Mouse (Mus musculus): Measurements from ENCODE around the gene Abcc6. TPM values are rescaled to one million over a fixed set of nuclear protein-coding genes. Genes with fewer than 3 reads are reported as not detected.
A peak's percentile ranks its signal among the peaks of the same experiment; 100 is the strongest.

Gene Abcc6
- polyA plus RNA-seq, 2 experiments, result 4.1 to 12.0 TPM

GRCm38 (mm10) chr7:46061614-46062013 lies 31.5 kb upstream of the Abcc6 start:
- Histone ChIP-seq H3K9ac (replicated peaks) (no peak overlapping the region), H3K36me3 (replicated peaks; ENCODE audit: control insufficient read depth, insufficient read depth, low read depth) (peaks cover 9% of the 10 kb centered on the region), H3K4me2 (ENCODE audit: low read depth) (no peak overlapping the region), H3K9me3 (ENCODE audit: control insufficient read depth, low read length) (no peaks in the 10 kb centered on the region), H3K4me1 (replicated peaks; ENCODE audit: control insufficient read depth in 2 of 2, insufficient read depth in 2 of 2, low read length in 1 of 2) (no peaks in the 10 kb centered on the region), H3K27ac (no peak overlapping the region), H3K4me3 (ENCODE audit: insufficient read depth in 1 of 2, low read depth in 2 of 2, low read length in 2 of 2) (no peak overlapping the region), H3K27me3 (ENCODE audit: control insufficient read depth, insufficient read depth, low read length) (no peaks in the 10 kb centered on the region)
- TF ChIP-seq EP300 (IDR thresholded peaks at IDR 0.05; ENCODE audit: low read depth) (no peak), CTCF (IDR thresholded peaks at IDR 0.05; ENCODE audit: low read depth) (no peak)
- no peak for DNase-seq (ENCODE audit: low read depth in 3 of 3, low spot score in 3 of 3)
- no peak for ATAC-seq (ENCODE audit: insufficient read depth)
- 78% methylated on average over 16 of the region's 16 CpGs for WGBS (ENCODE audit: insufficient replicate concordance)

GRCm38 (mm10) chr7:46060688-46061087 lies 30.6 kb upstream of the Abcc6 start:
- TF ChIP-seq CTCF (IDR thresholded peaks at IDR 0.05; ENCODE audit: low read depth) (no peak), EP300 (IDR thresholded peaks at IDR 0.05; ENCODE audit: low read depth) (no peak)
- Histone ChIP-seq H3K4me3 (ENCODE audit: insufficient read depth in 1 of 2, low read depth in 2 of 2, low read length in 2 of 2) (no peak overlapping the region), H3K9me3 (ENCODE audit: control insufficient read depth, low read length) (no peaks in the 10 kb centered on the region), H3K36me3 (replicated peaks; ENCODE audit: control insufficient read depth, insufficient read depth, low read depth) (peaks cover 9% of the 10 kb centered on the region), H3K27me3 (ENCODE audit: control insufficient read depth, insufficient read depth, low read length) (no peaks in the 10 kb centered on the region), H3K27ac (no peak overlapping the region), H3K9ac (replicated peaks) (no peak overlapping the region), H3K4me2 (ENCODE audit: low read depth) (no peak overlapping the region), H3K4me1 (replicated peaks; ENCODE audit: control insufficient read depth in 2 of 2, insufficient read depth in 2 of 2, low read length in 1 of 2) (no peaks in the 10 kb centered on the region)
- no peak for ATAC-seq (ENCODE audit: insufficient read depth)
- WGBS (ENCODE audit: insufficient replicate concordance), result 82% methylated on average over 8 of the region's 8 CpGs
- DNase-seq (ENCODE audit: low read depth in 3 of 3, low spot score in 3 of 3), result no peak

GRCm38 (mm10) chr7:46058882-46059281 lies 28.8 kb upstream of the Abcc6 start:
- Histone ChIP-seq H3K9ac (replicated peaks) (no peak overlapping the region), H3K27ac (no peak overlapping the region), H3K4me1 (replicated peaks; ENCODE audit: control insufficient read depth in 2 of 2, insufficient read depth in 2 of 2, low read length in 1 of 2) (no peaks in the 10 kb centered on the region), H3K27me3 (ENCODE audit: control insufficient read depth, insufficient read depth, low read length) (no peaks in the 10 kb centered on the region), H3K4me2 (ENCODE audit: low read depth) (no peak overlapping the region), H3K4me3 (ENCODE audit: insufficient read depth in 1 of 2, low read depth in 2 of 2, low read length in 2 of 2) (no peak overlapping the region), H3K36me3 (replicated peaks; ENCODE audit: control insufficient read depth, insufficient read depth, low read depth) (peaks cover 14% of the 10 kb centered on the region), H3K9me3 (ENCODE audit: control insufficient read depth, low read length) (no peaks in the 10 kb centered on the region)
- 75% methylated on average over 11 of the region's 11 CpGs for WGBS (ENCODE audit: insufficient replicate concordance)
- TF ChIP-seq EP300 (IDR thresholded peaks at IDR 0.05; ENCODE audit: low read depth) (no peak), CTCF (IDR thresholded peaks at IDR 0.05; ENCODE audit: low read depth) (no peak)
- ATAC-seq (ENCODE audit: insufficient read depth) (no peak), DNase-seq (ENCODE audit: low read depth in 3 of 3, low spot score in 3 of 3) (no peak)

GRCm38 (mm10) chr7:46053566-46053965 lies 23.5 kb upstream of the Abcc6 start:
- 83% methylated on average over 3 of the region's 3 CpGs for WGBS (ENCODE audit: insufficient replicate concordance)
- Histone ChIP-seq H3K27ac (no peak overlapping the region), H3K4me3 (ENCODE audit: insufficient read depth in 1 of 2, low read depth in 2 of 2, low read length in 2 of 2) (no peak overlapping the region), H3K4me2 (ENCODE audit: low read depth) (no peak overlapping the region), H3K9me3 (ENCODE audit: control insufficient read depth, low read length) (no peaks in the 10 kb centered on the region), H3K9ac (replicated peaks) (no peak overlapping the region), H3K36me3 (replicated peaks; ENCODE audit: control insufficient read depth, insufficient read depth, low read depth) (peaks cover 18% of the 10 kb centered on the region), H3K4me1 (replicated peaks; ENCODE audit: control insufficient read depth in 2 of 2, insufficient read depth in 2 of 2, low read length in 1 of 2) (no peaks in the 10 kb centered on the region), H3K27me3 (ENCODE audit: control insufficient read depth, insufficient read depth, low read length) (no peaks in the 10 kb centered on the region)
- DNase-seq (ENCODE audit: low read depth in 3 of 3, low spot score in 3 of 3), result no peak
- no peak for ATAC-seq (ENCODE audit: insufficient read depth)
- TF ChIP-seq EP300 (IDR thresholded peaks at IDR 0.05; ENCODE audit: low read depth), result no peak
- TF ChIP-seq CTCF (IDR thresholded peaks at IDR 0.05; ENCODE audit: low read depth), result no peak

- DNase-seq (ENCODE audit: low read depth in 3 of 3, low spot score in 3 of 3) (no peak), ATAC-seq (ENCODE audit: insufficient read depth) (no peak)
- no peak for TF ChIP-seq EP300 (IDR thresholded peaks at IDR 0.05; ENCODE audit: low read depth)
- TF ChIP-seq CTCF (IDR thresholded peaks at IDR 0.05; ENCODE audit: low read depth), result peak; percentile 56
- Histone ChIP-seq H3K9ac (replicated peaks) (no peak overlapping the region), H3K27ac (no peak overlapping the region), H3K4me2 (ENCODE audit: low read depth) (no peak overlapping the region), H3K9me3 (ENCODE audit: control insufficient read depth, low read length) (no peaks in the 10 kb centered on the region), H3K27me3 (ENCODE audit: control insufficient read depth, insufficient read depth, low read length) (no peaks in the 10 kb centered on the region), H3K36me3 (replicated peaks; ENCODE audit: control insufficient read depth, insufficient read depth, low read depth) (peaks cover 15% of the 10 kb centered on the region), H3K4me1 (replicated peaks; ENCODE audit: control insufficient read depth in 2 of 2, insufficient read depth in 2 of 2, low read length in 1 of 2) (no peaks in the 10 kb centered on the region), H3K4me3 (ENCODE audit: insufficient read depth in 1 of 2, low read depth in 2 of 2, low read length in 2 of 2) (no peak overlapping the region)
- 79% methylated on average over 4 of the region's 4 CpGs for WGBS (ENCODE audit: insufficient replicate concordance)
Observed at GRCm38 (mm10) chr7:46052161-46052821, 22.2 kb upstream of the Abcc6 start.
